Mouse (Mus musculus): ENCODE results near the gene Pcare.
"Not testable (repeated sequence)": the region's sequence is repeated elsewhere in the genome, so short reads cannot be mapped to it uniquely, and the experiment has no call there.

Gene Pcare

GRCm38 (mm10) chr17:71752831-71753230 is at the start of gene Pcare:
Pcare (minus strand) TSS chr17:71752894.
- no peak for DNase-seq

DNA sequence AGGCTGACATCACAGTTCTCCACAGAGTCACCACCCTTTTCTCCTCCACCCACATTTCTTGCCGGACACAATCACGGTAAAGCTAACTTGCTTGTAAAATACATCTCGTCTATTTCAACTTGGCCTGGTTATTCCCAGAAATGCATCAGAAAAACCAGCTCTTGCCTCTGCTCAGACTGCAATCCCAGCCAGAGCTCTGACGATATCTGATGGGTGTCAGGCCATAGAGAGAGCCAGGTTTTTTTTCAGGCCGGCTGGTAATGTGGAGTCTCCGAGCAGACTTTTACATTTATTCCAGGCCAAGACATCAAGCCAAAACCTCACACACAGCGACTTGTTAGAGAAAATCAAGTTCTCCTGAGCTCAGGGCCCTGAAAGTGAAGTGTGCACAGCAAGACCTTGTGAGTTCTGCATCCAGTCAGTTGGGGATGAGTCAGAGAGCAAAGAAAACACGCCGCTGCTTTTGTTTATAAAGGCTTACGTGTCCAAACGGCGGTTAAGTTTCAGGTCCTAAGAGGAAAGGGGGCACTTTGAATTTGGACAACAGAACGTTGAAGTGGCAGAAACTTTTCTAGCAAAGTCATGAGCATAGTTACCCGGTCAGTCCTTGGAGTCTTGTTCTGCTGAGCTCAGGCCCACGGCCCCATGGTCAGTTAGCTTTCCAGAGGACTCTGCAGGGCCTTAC is 43.0 kb upstream of the Pcare start:
- no peak for DNase-seq

DNA sequence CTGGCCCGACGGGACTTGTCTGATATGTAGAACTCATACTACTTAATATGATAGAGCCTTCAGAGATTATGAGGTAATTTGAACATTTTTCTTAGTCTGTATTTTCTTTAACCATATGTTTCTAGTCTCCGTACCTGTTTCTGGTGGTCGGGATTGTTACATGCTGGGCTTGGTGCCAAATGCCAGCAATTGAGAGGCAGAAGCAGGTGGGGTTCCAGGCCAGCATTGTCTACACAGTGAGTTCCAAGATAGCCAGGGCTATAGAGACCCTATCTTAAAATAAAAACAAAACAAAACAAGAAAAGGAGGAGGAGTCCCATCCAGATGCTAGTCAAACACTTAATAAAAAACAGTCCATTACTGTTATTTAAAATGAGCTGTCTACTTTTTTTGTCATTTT is 38.9 kb upstream of the Pcare start:
- no peak for DNase-seq

DNA sequence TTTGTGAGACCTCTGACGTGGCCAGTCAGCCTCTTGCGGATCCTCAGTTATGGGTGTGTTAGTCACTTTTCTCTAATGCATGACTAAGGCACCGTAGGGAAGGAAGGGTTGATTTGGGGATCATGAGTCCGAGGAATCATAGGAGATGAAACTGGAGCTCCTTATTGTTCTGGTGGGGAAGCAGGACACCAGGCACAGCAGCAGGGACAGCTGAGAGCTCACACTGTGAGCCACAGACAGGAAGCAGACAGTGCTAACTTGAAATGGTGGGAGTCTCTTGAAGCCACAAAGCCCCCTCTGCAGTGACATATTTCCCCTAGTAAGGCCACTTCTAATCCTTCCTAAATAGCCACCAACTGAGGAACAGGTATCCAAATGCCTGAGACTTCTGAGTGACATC is 38.4 kb upstream of the Pcare start:
- no peak for DNase-seq

DNA sequence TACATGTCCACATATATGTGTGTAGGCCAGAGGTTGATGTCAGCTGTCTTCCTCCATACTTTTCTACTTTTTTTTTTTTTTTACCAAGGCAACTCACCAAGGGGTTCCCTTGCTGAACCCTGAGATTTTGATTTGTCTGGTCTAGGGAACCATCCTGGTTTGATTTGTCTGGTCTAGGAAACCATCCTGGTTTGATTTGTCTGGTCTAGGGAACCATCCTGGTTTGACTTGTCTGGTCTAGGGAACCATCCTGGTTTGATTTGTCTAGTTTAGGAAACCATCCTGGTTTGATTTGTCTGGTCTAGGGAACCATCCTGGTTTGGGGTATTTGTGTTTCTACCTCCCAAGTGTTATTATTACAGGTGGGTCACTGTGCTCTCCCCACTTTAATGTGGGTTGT is 33.8 kb upstream of the Pcare start:
- peak in 1 of 2 experiments; percentile 32 for DNase-seq

DNA sequence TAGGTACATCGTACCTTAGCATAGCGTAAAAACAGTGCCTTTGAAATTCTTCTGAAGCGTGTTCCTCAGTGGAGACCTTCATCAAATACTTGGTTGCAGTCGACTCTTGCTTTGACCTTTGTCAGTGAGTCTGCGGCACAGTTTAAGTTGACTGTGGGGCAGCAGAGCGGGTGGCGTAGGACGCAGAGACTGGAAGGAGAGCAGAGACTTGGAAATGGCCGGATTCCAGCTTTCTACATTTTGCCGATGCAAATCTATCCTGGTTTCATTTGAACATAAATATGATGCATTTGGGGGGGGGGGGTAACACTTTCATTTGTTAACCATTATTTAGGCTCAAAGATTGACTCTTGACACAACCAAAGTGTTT is 30.7 kb upstream of the Pcare start:
- peak in 1 of 2 experiments; percentile 9 for DNase-seq

DNA sequence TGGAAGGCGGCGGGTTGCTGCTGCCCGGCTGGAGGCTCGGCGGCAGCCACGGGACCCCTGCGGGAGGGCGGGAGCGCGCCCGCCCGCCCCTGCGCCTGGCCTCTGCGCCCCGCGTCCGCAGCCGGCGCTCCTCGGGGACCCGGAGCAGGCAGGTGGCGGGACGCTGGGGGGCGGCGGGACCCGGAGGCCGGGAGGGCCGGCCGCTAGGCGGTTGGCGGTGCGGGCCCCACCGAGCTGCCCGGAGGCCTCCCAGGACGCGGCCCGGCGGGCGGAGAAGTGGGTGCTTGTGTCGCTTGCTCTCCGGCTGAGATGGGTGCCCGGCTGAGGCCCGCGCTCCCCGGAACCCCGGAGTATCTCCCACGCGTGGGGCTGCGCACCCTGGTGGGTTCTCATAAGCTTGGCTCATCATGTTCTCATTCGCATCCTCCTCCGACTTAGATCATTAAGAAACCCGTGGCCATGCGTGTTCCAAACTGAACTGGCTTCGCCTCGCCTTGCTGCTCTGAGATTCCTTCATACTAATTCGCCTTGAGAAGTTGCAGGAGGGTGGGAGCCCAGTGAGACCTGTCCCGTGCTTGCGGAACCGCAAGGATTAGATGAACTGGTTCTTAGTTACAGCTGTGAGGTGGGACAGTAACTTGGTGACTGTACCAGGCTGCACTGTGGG is 30.1 kb upstream of the Pcare start:
- DNase-seq, result peak in 1 of 2 experiments; percentile 16

GRCm38 (mm10) chr17:71782242-71782698 is 29.6 kb upstream of the Pcare start:
- peak in 1 of 2 experiments; percentile 6 for DNase-seq

- no peak for DNase-seq
Measured at GRCm38 (mm10) chr17:71780945-71781344, 28.3 kb upstream of the Pcare start.

- DNase-seq, result no peak
Measured at GRCm38 (mm10) chr17:71780490-71780889, 27.8 kb upstream of the Pcare start.

DNA sequence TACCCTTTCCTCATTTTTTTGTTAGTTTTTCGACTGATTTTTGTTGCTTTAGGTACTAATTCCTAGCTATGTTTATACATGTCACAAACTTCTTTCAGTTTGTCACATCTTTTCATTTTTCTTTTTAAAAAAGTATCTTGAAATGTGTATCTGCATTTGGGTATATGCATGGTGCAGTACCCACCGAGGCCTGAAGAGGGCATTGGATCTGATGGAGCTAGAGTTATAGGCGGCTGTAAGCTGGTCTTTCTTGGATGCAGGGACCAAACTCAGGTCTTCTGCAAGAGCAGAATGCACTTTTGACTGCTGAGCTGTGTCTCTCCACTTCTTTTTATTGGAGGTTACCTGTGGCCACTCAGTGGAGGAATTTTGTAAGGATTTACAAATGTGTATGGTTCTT is 26.0 kb upstream of the Pcare start:
- no peak for DNase-seq

DNA sequence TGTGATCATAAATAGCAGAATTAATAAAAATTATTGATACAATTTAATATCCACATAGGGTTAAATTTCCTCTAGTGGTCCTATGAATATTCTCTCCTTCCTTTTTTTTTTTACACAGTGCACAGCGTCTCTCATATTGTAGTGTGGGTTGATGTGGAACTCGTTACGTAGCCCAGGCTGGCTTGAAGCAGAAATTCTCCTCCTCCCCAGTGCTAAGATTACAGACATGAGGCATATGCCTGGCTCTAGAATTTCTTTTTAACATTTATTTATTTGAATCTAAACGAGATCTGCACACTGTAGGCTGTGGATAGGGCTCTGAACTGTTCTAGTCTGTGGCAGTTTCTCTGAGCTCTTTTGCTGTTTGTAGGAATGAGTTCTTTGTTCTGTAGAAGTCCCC is 22.6 kb upstream of the Pcare start:
- DNase-seq, result no peak

GRCm38 (mm10) chr17:71774173-71774572 is 21.5 kb upstream of the Pcare start:
- DNase-seq, result no peak

- no peak for DNase-seq
Measured at GRCm38 (mm10) chr17:71770696-71771095, 18.0 kb upstream of the Pcare start.

- DNase-seq, result no peak
Measured at GRCm38 (mm10) chr17:71769564-71769963, 16.9 kb upstream of the Pcare start.

GRCm38 (mm10) chr17:71768173-71768572 is 15.5 kb upstream of the Pcare start, which contains the start of gene Clip4:
Clip4 (plus strand) TSS chr17:71768473.
- not testable (repeated sequence) for DNase-seq

DNA sequence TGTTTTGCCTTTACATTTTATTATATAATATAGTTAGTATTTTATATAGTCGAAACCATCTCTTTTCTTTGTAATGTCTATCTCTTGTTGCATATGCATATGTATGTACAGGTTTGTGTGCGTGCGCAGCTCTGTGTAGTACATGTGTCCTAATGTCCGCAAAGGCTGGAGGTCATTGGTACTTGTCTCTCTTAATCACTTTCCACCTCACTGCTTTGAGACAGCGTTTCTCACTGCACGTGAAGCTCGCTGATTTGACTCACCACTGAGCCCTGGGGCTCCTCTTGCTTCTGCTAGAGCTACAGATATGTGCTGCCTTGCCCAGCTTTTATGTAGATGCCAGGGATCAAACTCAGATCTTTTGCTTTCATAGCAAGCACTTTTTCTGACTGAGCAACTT is 7.8 kb upstream of the Pcare start:
- no peak for DNase-seq

DNA sequence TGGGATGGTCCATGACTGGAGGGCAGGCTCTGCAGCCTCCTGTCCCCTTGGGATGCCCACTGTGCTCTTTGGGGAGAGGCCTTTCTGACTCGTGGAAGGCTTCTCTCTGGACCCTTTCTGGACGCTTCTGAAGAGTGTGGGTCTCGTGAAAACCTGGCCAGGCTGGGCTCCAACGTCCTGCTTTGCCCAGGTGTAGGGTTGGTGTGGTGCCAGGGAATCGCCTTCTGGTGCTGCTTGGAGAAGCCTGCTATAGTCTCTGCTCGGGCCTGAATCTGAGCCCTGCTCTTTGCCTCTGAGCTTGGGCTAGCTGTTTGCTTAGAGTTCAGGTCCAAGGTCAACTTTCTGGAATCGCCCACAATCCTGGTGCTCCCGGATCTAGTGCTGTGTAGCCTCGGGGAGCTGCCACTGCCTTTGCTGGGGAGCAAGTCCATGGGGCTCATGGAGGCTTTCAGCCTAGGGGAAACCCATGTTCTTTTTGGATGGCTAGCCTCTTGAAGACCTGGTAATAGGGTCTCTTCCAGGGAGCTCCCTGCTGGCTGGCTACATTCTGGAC is 3.0 kb downstream of the Pcare start:
- DNase-seq, result no peak

GRCm38 (mm10) chr17:71747561-71747960 is 5.1 kb downstream of the Pcare start:
- no peak for DNase-seq

- no peak for DNase-seq
Measured at GRCm38 (mm10) chr17:71746114-71746513, 6.6 kb downstream of the Pcare start.

- DNase-seq, result no peak
Measured at GRCm38 (mm10) chr17:71742935-71743334, 9.8 kb downstream of the Pcare start.

GRCm38 (mm10) chr17:71742156-71742555 is 10.5 kb downstream of the Pcare start:
- DNase-seq, result no peak

DNA sequence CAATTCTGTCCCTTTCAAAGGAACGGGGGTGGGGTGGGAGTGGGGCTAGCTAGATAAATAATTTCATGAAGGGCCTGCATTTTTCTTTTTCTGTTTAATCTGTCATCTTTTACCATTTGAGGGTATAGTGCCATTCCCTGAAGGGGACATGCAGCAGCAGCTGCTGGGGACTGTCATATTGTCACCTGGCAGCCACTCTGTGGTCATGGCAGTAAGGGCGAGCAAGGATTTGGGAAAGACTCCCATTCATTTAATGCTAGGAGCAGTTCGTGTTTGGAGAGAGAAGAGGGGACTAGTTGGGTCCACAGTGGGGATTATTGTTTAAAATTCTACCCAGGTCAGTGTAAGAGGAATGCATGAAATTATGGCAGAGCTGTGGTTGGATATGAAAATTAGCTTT is 16.3 kb downstream of the Pcare start:
- no peak for DNase-seq

DNA sequence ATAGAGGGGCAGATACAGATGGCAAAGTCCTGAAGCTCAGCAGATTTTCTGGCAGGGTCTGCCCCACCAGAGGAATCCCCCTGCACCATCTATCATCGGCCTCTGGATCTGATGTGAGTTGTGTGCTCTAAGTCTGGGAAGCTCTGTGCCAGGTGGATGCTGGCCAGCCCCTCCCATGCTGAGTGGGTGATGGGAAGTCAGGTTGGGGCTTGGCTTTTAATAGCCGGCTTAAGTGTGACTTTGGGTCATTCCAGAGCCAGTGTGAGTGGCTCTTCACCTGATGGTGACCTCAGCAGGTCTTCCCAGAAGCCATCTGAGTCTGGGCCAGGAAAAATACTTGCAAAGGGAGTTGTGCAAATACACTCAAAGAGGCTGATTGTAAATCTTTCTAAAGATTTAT is 22.0 kb downstream of the Pcare start:
- DNase-seq, result no peak
